Mouse (Mus musculus) inflammation-experienced regulatory T-cells, adult 16 weeks (primary cell): ENCODE data around the gene Igf2bp2. TPM values are rescaled to one million over a fixed set of nuclear protein-coding genes. Genes with fewer than 3 reads are reported as not detected.

Source experiments
- polyA plus RNA-seq: library from polyadenylated mRNA; unstranded; fragments of 100-300 nt; shearing (Covaris generic); gene quantifications from one replicate; pipeline ENCODE4 v1.2.1, GENCODE M21; 2017

Igf2bp2 gene
- polyA plus RNA-seq: 0.90 TPM

DNA sequence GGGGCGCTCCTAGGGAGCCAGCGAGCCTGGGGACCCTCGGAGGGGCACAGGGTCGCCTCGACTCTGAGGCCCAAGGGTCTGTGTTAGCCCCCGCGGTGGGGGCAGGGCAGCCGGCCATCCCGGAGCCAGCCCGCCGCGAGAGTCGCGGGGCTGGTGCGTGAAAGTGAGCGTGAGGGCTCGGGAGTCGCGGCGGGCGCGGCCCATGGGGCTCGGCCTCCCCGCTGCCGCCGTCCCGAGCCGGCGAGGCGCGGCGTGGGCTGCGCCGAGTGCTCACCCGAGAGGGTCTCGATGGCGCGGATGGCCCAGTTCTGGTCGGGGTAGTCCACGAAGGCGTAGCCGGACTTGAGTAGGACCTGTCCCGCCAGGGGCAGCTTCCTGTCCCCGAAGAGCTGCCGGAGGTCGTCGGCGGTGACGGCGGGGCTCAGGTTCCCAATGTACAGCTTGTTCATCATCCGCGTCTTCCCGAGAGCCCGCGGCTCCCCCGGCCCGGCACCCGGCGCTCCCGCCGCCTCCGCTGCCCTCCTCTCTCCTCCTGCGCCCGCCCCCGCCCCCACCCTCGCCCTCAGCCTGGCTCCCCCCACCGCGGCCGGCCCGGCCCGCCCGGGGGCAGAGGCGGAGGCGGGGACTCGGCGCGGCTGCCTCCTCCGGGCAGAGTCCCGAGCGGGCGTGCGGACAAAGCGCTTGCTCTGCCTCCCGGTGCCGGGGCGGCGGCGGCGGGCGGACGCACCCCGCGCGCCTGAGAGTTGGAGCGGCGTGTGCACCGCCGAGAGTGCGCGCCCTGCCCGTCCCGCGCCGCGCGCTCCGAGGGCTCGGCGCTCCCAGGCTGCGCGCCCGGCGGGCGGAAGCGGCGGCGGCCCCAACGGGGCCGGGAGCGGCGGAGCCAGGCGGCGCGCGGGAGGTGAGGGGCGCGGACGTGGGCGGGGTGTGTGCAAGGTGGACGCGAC, at the start of gene Igf2bp2:
Gene Igf2bp2, minus strand, starts transcription at position 788 of the 944 bp plus-strand sequence.

DNA sequence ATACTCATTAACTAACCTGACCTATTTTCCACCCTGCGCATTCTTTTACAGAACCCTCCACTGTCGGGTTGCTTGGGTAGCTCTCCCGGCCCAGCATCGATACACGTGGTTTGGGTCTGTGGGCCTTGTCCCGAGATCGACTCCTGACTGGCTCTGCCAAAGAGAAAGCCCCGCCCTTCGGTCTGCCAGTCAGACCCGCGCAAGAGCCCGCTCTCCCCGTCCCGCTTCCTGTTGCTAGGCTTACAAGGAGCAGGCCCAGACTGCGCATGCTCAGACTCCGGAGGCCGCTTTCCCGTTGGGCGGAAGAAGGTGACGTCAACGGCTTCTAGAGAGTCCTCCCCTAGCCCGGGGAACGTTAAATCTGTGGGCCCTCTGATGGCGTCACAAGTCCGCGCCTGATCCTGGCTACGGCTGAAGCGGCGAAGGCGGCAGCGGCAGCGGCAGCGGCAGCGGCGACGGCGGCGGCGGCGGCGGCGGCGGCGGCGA, 154.0 kb downstream of the Igf2bp2 start, which contains the start of gene Senp2:
Gene Senp2, plus strand, starts transcription at position 386 of the 486 bp plus-strand sequence.

Other genes starting within 250 kb of the Igf2bp2 start
- gene Tmem41a, start 215.7 kb downstream of the Igf2bp2 start, polyA plus RNA-seq: 14.3 TPM
- 0.74 TPM for gene Liph, start 167.6 kb downstream of the Igf2bp2 start, polyA plus RNA-seq
- gene Senp2, start 153.8 kb downstream of the Igf2bp2 start, polyA plus RNA-seq: 13.3 TPM
- 356 TPM for gene Tra2b, start 102.7 kb upstream of the Igf2bp2 start, polyA plus RNA-seq